In genomic region chr16:44832286-44832685, GRCm38 (mm10) we compare ENCODE assay signal across 27 mouse cellular contexts. TPM values are rescaled to one million over a fixed set of nuclear protein-coding genes. Genes with fewer than 3 reads are reported as not detected.
A peak's percentile ranks its signal among the peaks of the same experiment; 100 is the strongest.
DNase-seq lines count a peak whose midpoint lies in the region; ATAC-seq and TF ChIP-seq lines count a peak whose summit lies in the region.
"Had no signal": no experiment of that assay in that cellular context is flagged by ENCODE, and none has a peak within 500 bp of the region (broad histone marks: within the 10 kb centered on the region; RNA-seq: fewer than 3 reads in every experiment).

No protein-coding gene starts in this region.

- H3K4me1 ChIP-seq in G1E (ENCODE audit: insufficient read depth, low read depth, low read length): peaks cover 5% of the 10 kb centered on the region; the same call in 1 of the 2 replicates
- H3K4me1 ChIP-seq: embryonic facial prominence, embryonic 13.5 days; embryonic facial prominence, embryonic 15.5 days; forebrain, embryonic 10.5 days; forebrain, embryonic 12.5 days had no signal

- H3K9me3 ChIP-seq in G1E (replicated peaks): no peaks in the 10 kb centered on the region
- H3K9me3 ChIP-seq: embryonic facial prominence, embryonic 13.5 days; embryonic facial prominence, embryonic 15.5 days; forebrain, embryonic 10.5 days; forebrain, embryonic 12.5 days had no signal

- TF ChIP-seq CTCF in G1E (IDR thresholded peaks at IDR 0.05; ENCODE audit: low read depth, low read length): no peak

- H3K27me3 ChIP-seq in G1E (ENCODE audit: insufficient read depth, low read length): peaks cover 5% of the 10 kb centered on the region; the same call in 1 of the 2 replicates
- H3K27me3 ChIP-seq: CH12.LX; embryonic facial prominence, embryonic 15.5 days; forebrain, embryonic 12.5 days had no signal

- DNase-seq in G1E (ENCODE audit: low spot score) (no peak), MEL-GATA-1-ER (ENCODE audit: extremely low read depth, low read depth) (peak; percentile 32)
- no peak for DNase-seq in cerebellum, postnatal 4 days (ENCODE audit: low spot score in 2 of 2)
- DNase-seq in spleen, postnatal 4 days (ENCODE audit: low spot score in 2 of 2): no peak
- DNase-seq: adrenal gland, adult 2 months; adrenal gland, postnatal 10 days; adrenal gland, postnatal 25 days; B cell, adult 2 months; cerebellum, adult 11-12 months; cerebellum, adult 2 months; cerebellum, adult 9-10 months; cerebellum, postnatal 10 days; cerebellum, postnatal 25 days; embryo, embryonic 11 days had no signal

- H3K36me3 ChIP-seq in G1E (replicated peaks): no peaks in the 10 kb centered on the region
- H3K36me3 ChIP-seq: embryonic facial prominence, embryonic 13.5 days; embryonic facial prominence, embryonic 15.5 days; forebrain, embryonic 10.5 days; forebrain, embryonic 12.5 days had no signal

- peak; percentile 40 for ATAC-seq in G1E (ENCODE audit: extremely low read depth, insufficient number of reproducible peaks, low FRiP score, poor library complexity, severe bottlenecking)
- ATAC-seq in granulocyte monocyte progenitor cell, adult 5-6 weeks (replicated peaks; ENCODE audit: poor library complexity, severe bottlenecking): peak; percentile 30
- ATAC-seq: CD4-positive, CD25-positive, alpha-beta regulatory T cell, adult 4 months; forebrain, embryonic 14.5 days; forebrain, embryonic 16.5 days had no signal

- no peak overlapping the region for H3K4me3 ChIP-seq in G1E (ENCODE audit: low read depth, low read length)
- H3K4me3 ChIP-seq: embryonic facial prominence, embryonic 13.5 days; embryonic facial prominence, embryonic 15.5 days; erythroblast, embryonic 14.5 days; forebrain, embryonic 10.5 days; forebrain, embryonic 12.5 days had no signal

RNA-seq across cellular contexts. Expression of gene Cd200r4, which starts 20.8 kb away (rescaled TPM):
- 3.7 and 5.1 TPM in 2 replicates for total RNA-seq in G1E (2014; fragmentation: Nextera tagmentation)
- total RNA-seq in G1E (2017): 28.4 and 33.7 TPM in 2 replicates
- 0.03 TPM in 2 replicates for polyA plus RNA-seq in G1E (2012)
- not detected in 2 replicates for total RNA-seq in granulocyte monocyte progenitor cell, adult 5-6 weeks (2014; fragmentation: Nextera tagmentation)
- total RNA-seq in granulocyte monocyte progenitor cell, adult 5-6 weeks (2017): 0.22 and 1.6 TPM in 2 replicates
- total RNA-seq: adrenal gland, adult 2 months; adrenal gland, postnatal 25 days; adrenal gland, postnatal 4 days had no signal
- polyA plus RNA-seq: embryonic facial prominence, embryonic 11.5 days; embryonic facial prominence, embryonic 13.5 days; erythroblast, embryonic 14.5 days; forebrain, embryonic 14.5 days; forebrain, embryonic 16.5 days had no signal

RNA-seq across cellular contexts. Expression of gene Cd200r2, which starts 34.6 kb away (rescaled TPM):
- total RNA-seq in G1E (2014; fragmentation: Nextera tagmentation) (0.68 and 1.3 TPM in 2 replicates), G1E (2017) (3.4 and 3.9 TPM in 2 replicates)
- polyA plus RNA-seq in G1E (2012): not detected in 2 replicates
- not detected in 2 replicates for total RNA-seq in granulocyte monocyte progenitor cell, adult 5-6 weeks (2014; fragmentation: Nextera tagmentation)
- not detected in 2 replicates for total RNA-seq in granulocyte monocyte progenitor cell, adult 5-6 weeks (2017)
- total RNA-seq: adrenal gland, adult 2 months; adrenal gland, postnatal 10 days; adrenal gland, postnatal 25 days; adrenal gland, postnatal 4 days; common myeloid progenitor, adult 5-6 weeks had no signal
- polyA plus RNA-seq: adrenal gland, adult 2 months; embryonic facial prominence, embryonic 11.5 days; embryonic facial prominence, embryonic 13.5 days; embryonic facial prominence, embryonic 15.5 days; erythroblast, embryonic 14.5 days; forebrain, embryonic 10.5 days; forebrain, embryonic 12.5 days; forebrain, embryonic 14.5 days; forebrain, embryonic 16.5 days had no signal
